9 mouse cellular contexts compared by ENCODE assay signal in the genomic region with DNA sequence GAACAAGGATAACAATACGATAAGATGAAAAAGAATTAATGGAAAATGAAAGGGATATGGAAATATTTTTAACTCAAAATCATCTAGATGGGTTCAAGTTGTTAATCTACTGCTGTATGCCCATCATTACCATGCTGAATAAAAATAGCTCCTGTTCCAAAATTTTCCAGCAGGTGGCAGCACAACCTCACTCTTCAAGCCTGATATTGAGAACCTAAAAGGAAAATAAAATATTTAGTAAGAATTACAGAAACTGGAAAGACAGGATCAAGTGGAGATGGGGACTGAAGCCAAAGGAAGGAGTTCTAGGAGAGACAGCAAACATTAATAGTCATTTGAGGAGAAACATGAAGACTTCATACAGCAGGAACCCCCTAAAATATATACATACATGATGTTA.
DNase-seq lines count a peak whose midpoint lies in the region; ATAC-seq and TF ChIP-seq lines count a peak whose summit lies in the region.
"Had no signal": no experiment of that assay in that cellular context is flagged by ENCODE, and none has a peak within 500 bp of the region (broad histone marks: within the 10 kb centered on the region; RNA-seq: fewer than 3 reads in every experiment).

No protein-coding gene starts in this region.

- H3K9ac ChIP-seq in heart, postnatal 0 days (replicated peaks; ENCODE audit: low read depth, low read length): no peak overlapping the region
- no peak overlapping the region for H3K9ac ChIP-seq in MEL (ENCODE audit: control insufficient read depth, low read depth, low read length, poor library complexity, severe bottlenecking)
- no peak overlapping the region for H3K9ac ChIP-seq in hindbrain, embryonic 13.5 days
- no peak overlapping the region for H3K9ac ChIP-seq in neural tube, embryonic 14.5 days (replicated peaks; ENCODE audit: low read depth, low read length)
- H3K9ac ChIP-seq: neural tube, embryonic 13.5 days had no signal

- no peak for TF ChIP-seq POLR2A in MEL (IDR thresholded peaks at IDR 0.05; ENCODE audit: control insufficient read depth in 1 of 2, insufficient read depth in 1 of 2, low read depth in 1 of 2, low read length in 2 of 2, poor library complexity in 1 of 2)

- H3K27ac ChIP-seq in heart, postnatal 0 days (ENCODE audit: low read depth): no peak overlapping the region
- no peak overlapping the region for H3K27ac ChIP-seq in heart, embryonic 10.5 days
- H3K27ac ChIP-seq in MEL (ENCODE audit: control insufficient read depth, low read depth, low read length): no peak overlapping the region
- H3K27ac ChIP-seq in hindbrain, embryonic 13.5 days: no peak overlapping the region
- no peak overlapping the region for H3K27ac ChIP-seq in neural tube, embryonic 14.5 days (ENCODE audit: low read depth, low read length)
- H3K27ac ChIP-seq: neural tube, embryonic 13.5 days had no signal

- no peaks in the 10 kb centered on the region for H3K4me1 ChIP-seq in heart, postnatal 0 days (ENCODE audit: control insufficient read depth, insufficient read depth)
- no peaks in the 10 kb centered on the region for H3K4me1 ChIP-seq in heart, embryonic 10.5 days
- H3K4me1 ChIP-seq in MEL (ENCODE audit: control insufficient read depth in 1 of 2, insufficient read depth in 2 of 2, low read length in 2 of 2): no peaks in the 10 kb centered on the region
- H3K4me1 ChIP-seq in hindbrain, embryonic 13.5 days (replicated peaks): no peaks in the 10 kb centered on the region
- no peaks in the 10 kb centered on the region for H3K4me1 ChIP-seq in neural tube, embryonic 14.5 days (ENCODE audit: control insufficient read depth, insufficient read depth, low read length)
- H3K4me1 ChIP-seq: neural tube, embryonic 13.5 days had no signal

- WGBS in heart, postnatal 0 days: 5% methylated on average over 1 of the region's 1 CpGs
- WGBS in heart, embryonic 10.5 days: 11% methylated on average over 1 of the region's 1 CpGs
- 10% methylated on average over 1 of the region's 1 CpGs for WGBS in hindbrain, embryonic 13.5 days
- WGBS in neural tube, embryonic 14.5 days: 15% methylated on average over 1 of the region's 1 CpGs

- peak; percentile 63 for TF ChIP-seq CTCF in heart, postnatal 0 days (IDR thresholded peaks at IDR 0.05; ENCODE audit: low read depth)
- TF ChIP-seq CTCF in MEL (IDR thresholded peaks at IDR 0.05 in 2 of 3, conservative IDR thresholded peaks at IDR 0.05 in 1 of 3; ENCODE audit: control insufficient read depth in 1 of 3, insufficient read depth in 1 of 3, low read depth in 2 of 3, low read length in 3 of 3, poor library complexity in 1 of 3, severe bottlenecking in 1 of 3): peak in 1 of 3 experiments; percentile 52; a peak in 2 of 6 replicates

- TF ChIP-seq RAD21 in MEL (IDR thresholded peaks at IDR 0.05; ENCODE audit: low read depth, low read length): peak; percentile 65

- no peaks in the 10 kb centered on the region for H3K36me3 ChIP-seq in heart, postnatal 0 days (replicated peaks; ENCODE audit: control insufficient read depth, insufficient read depth, low read length)
- H3K36me3 ChIP-seq in heart, embryonic 10.5 days: no peaks in the 10 kb centered on the region
- no peaks in the 10 kb centered on the region for H3K36me3 ChIP-seq in MEL (ENCODE audit: control insufficient read depth in 1 of 2, insufficient read depth in 2 of 2, low read length in 2 of 2)
- no peaks in the 10 kb centered on the region for H3K36me3 ChIP-seq in hindbrain, embryonic 13.5 days
- H3K36me3 ChIP-seq in neural tube, embryonic 14.5 days (ENCODE audit: control insufficient read depth, insufficient read depth, low read length): no peaks in the 10 kb centered on the region
- H3K36me3 ChIP-seq: neural tube, embryonic 13.5 days had no signal

- no peak for TF ChIP-seq EP300 in heart, postnatal 0 days (IDR thresholded peaks at IDR 0.05; ENCODE audit: low read depth)
- no peak for TF ChIP-seq EP300 in MEL (IDR thresholded peaks at IDR 0.05; ENCODE audit: low read depth in 1 of 2, low read length in 2 of 2)

- no peaks in the 10 kb centered on the region for H3K79me2 ChIP-seq in MEL (ENCODE audit: control insufficient read depth, insufficient read depth, low read length, poor library complexity)

- peak; percentile 7 for DNase-seq in heart, postnatal 0 days (ENCODE audit: low spot score)
- DNase-seq in heart, embryonic 10.5 days (ENCODE audit: low spot score): no peak
- peak; percentile 17 for DNase-seq in MEL (ENCODE audit: low read depth, low spot score)
- peak; percentile 8 to 52 for DNase-seq in cerebellum, postnatal 25 days
- peak; percentile 49 to 53 for DNase-seq in left cerebral cortex, postnatal 25 days (ENCODE audit: low spot score in 2 of 2)
- DNase-seq in heart, adult 11 months: no peak

- no peaks in the 10 kb centered on the region for H3K9me3 ChIP-seq in heart, postnatal 0 days (replicated peaks; ENCODE audit: control insufficient read depth, low read length)
- H3K9me3 ChIP-seq in heart, embryonic 10.5 days: no peaks in the 10 kb centered on the region
- H3K9me3 ChIP-seq in MEL (replicated peaks; ENCODE audit: insufficient read depth, low read length): no peaks in the 10 kb centered on the region
- no peaks in the 10 kb centered on the region for H3K9me3 ChIP-seq in hindbrain, embryonic 13.5 days
- no peaks in the 10 kb centered on the region for H3K9me3 ChIP-seq in neural tube, embryonic 14.5 days (ENCODE audit: control insufficient read depth, low read length)
- H3K9me3 ChIP-seq: neural tube, embryonic 13.5 days had no signal

- H3K4me3 ChIP-seq in heart, postnatal 0 days (ENCODE audit: low read depth, low read length): no peak overlapping the region
- no peak overlapping the region for H3K4me3 ChIP-seq in heart, embryonic 10.5 days
- no peak overlapping the region for H3K4me3 ChIP-seq in MEL (ENCODE audit: control insufficient read depth in 1 of 2, insufficient read depth in 1 of 2, low read depth in 2 of 2, low read length in 2 of 2)
- no peak overlapping the region for H3K4me3 ChIP-seq in hindbrain, embryonic 13.5 days
- H3K4me3 ChIP-seq in neural tube, embryonic 14.5 days (ENCODE audit: low read depth, low read length): no peak overlapping the region
- H3K4me3 ChIP-seq: neural tube, embryonic 13.5 days had no signal

- intact Hi-C loops in left cerebral cortex, postnatal 25 days (cut with DNase I): loop anchor here (2.0 kb wide), 1 partner anchor 889 kb away; no protein-coding TSS in a partner anchor

- no peak overlapping the region for H3K4me2 ChIP-seq in heart, postnatal 0 days (ENCODE audit: low read depth, low read length)
- H3K4me2 ChIP-seq in hindbrain, embryonic 13.5 days: no peak overlapping the region
- H3K4me2 ChIP-seq in neural tube, embryonic 14.5 days (ENCODE audit: low read depth, low read length): no peak overlapping the region
- H3K4me2 ChIP-seq: neural tube, embryonic 13.5 days had no signal

- no peak for ATAC-seq in heart, postnatal 0 days (ENCODE audit: insufficient read depth, low read depth)
- ATAC-seq in hindbrain, embryonic 13.5 days (ENCODE audit: low FRiP score): peak; percentile 59; the same call in 1 of the 2 replicates
- ATAC-seq in neural tube, embryonic 14.5 days (ENCODE audit: low read depth): 0 out of 2 replicates have a peak, but pooled peaks have one; percentile 61

- no peaks in the 10 kb centered on the region for H3K27me3 ChIP-seq in heart, postnatal 0 days (ENCODE audit: control insufficient read depth, insufficient read depth, low read length)
- H3K27me3 ChIP-seq in heart, embryonic 10.5 days (ENCODE audit: insufficient read depth, poor library complexity, severe bottlenecking): no peaks in the 10 kb centered on the region
- H3K27me3 ChIP-seq in MEL (ENCODE audit: control insufficient read depth in 1 of 2, insufficient read depth in 2 of 2, low read length in 2 of 2): no peaks in the 10 kb centered on the region
- no peaks in the 10 kb centered on the region for H3K27me3 ChIP-seq in hindbrain, embryonic 13.5 days
- no peaks in the 10 kb centered on the region for H3K27me3 ChIP-seq in neural tube, embryonic 14.5 days (ENCODE audit: control insufficient read depth, insufficient read depth, low read length)
- H3K27me3 ChIP-seq: neural tube, embryonic 13.5 days had no signal

TF ChIP-seq in MEL, 35 proteins besides CTCF, POLR2A, EP300 and RAD21:
- TF ChIP-seq POLR2AphosphoS2 (IDR thresholded peaks at IDR 0.05; ENCODE audit: low read length): no peak
- TF ChIP-seq MYB (IDR thresholded peaks at IDR 0.05; ENCODE audit: low read depth, low read length): no peak
- TF ChIP-seq NELFE (IDR thresholded peaks at IDR 0.05; ENCODE audit: low read depth, low read length): no peak
- no peak for TF ChIP-seq ZMIZ1 (IDR thresholded peaks at IDR 0.05; ENCODE audit: low read depth, low read length)
- TF ChIP-seq MAZ (IDR thresholded peaks at IDR 0.05; ENCODE audit: low read depth, low read length): no peak
- TF ChIP-seq ZC3H11A (IDR thresholded peaks at IDR 0.05; ENCODE audit: low read depth, low read length): peak; percentile 31; the same call in 1 of the 2 replicates
- peak; percentile 59 for TF ChIP-seq SMC3 (IDR thresholded peaks at IDR 0.05; ENCODE audit: low read depth, low read length)
- no peak for TF ChIP-seq CHD2 (IDR thresholded peaks at IDR 0.05; ENCODE audit: low read length)
- no peak for TF ChIP-seq BHLHE40 (IDR thresholded peaks at IDR 0.05; ENCODE audit: borderline replicate concordance, low read depth, low read length)
- TF ChIP-seq TAL1 (IDR thresholded peaks at IDR 0.05; ENCODE audit: low read length): no peak
- no peak for TF ChIP-seq USF2 (IDR thresholded peaks at IDR 0.05; ENCODE audit: borderline replicate concordance in 1 of 2, insufficient read depth in 1 of 2, low read depth in 1 of 2, low read length in 2 of 2)

Comparison
In these comparisons a context has a peak if more than half of its experiments do, and no peak if none do; other contexts are left out.
1. DNase-seq: peak in heart, postnatal 0 days (single experiment), MEL (single experiment), cerebellum, postnatal 25 days (2 of 2) and left cerebral cortex, postnatal 25 days (2 of 2); none in heart, embryonic 10.5 days (single experiment) and heart, adult 11 months (single experiment).